Mouse (Mus musculus): ENCODE data around the gene Olfr1161. TPM values are rescaled to one million over a fixed set of nuclear protein-coding genes. Genes with fewer than 3 reads are reported as not detected.
"Not testable (repeated sequence)": the region's sequence is repeated elsewhere in the genome, so short reads cannot be mapped to it uniquely, and the experiment has no call there.

Gene Olfr1161
- total RNA-seq (2021), result not detected
- long read RNA-seq, experiment 1, result 0 reads
- long read RNA-seq, experiment 2, result 0 reads

DNA sequence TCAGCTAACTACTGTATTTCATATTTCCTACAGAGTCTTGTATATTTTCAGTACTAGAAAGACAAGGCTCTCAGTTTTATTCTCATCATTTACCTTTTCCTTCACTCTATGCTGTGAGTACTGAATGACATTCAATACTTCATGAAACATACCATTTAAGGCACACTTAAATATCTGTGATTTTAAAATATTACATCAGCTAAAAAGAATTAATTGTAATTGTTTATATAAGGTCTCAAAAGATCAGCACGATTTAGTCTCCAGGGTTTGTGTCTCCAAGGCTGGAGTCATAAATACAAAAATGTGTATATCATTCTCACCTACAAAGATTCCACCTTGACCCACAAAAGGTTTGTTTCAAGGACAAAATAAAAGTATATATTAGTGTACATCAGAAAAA is at the start of gene Olfr1161:
Gene Olfr1161, plus strand, starts transcription at position 301 of the 400 bp plus-strand sequence.
- not testable (repeated sequence) for DNase-seq (ENCODE audit: low spot score in 2 of 2)

DNA sequence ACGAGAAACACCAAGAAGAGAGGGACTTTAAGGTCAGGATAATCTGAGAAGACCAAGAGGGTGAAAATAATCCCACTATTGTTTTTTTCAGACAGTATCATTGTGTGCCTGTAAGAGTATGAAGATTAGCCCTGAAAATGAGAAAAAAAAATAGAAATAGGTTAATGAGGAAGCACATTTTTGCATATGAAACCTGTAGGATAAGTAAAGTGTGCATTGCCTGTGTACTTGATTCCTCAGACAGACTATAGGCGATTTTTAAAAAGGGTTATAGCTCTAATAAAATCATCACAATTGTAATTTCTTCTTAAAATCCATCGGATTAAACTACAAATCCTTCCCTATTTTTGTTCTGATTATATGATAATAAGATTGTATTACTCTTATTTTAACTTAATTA is 48.0 kb upstream of the Olfr1161 start, which contains the start of gene Olfr74:
Gene Olfr74, minus strand, starts transcription at position 101 of the 400 bp plus-strand sequence.
- no peak for DNase-seq (ENCODE audit: low spot score in 2 of 2)

DNA sequence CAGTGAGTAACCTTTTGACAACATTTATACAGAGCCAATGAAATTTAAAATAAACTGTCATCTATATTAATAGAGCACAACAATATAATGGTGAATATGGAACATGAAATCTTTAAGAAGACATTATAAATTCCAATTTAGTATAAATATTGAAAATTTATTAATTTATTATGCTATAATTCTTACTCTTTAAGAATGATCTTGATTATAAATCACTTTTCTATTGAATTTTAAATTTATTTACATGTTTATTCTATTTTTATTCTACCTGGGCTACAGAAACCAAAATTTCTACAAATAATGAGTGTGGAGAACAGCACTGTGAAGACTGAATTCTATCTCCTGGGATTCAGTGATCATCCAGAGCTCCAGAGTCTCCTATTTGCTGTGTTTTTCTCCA is 32.8 kb upstream of the Olfr1161 start, which contains the start of gene Olfr1158:
Gene Olfr1158, plus strand, starts transcription at position 301 of the 400 bp plus-strand sequence.
- no peak for DNase-seq (ENCODE audit: low spot score in 2 of 2)

DNA sequence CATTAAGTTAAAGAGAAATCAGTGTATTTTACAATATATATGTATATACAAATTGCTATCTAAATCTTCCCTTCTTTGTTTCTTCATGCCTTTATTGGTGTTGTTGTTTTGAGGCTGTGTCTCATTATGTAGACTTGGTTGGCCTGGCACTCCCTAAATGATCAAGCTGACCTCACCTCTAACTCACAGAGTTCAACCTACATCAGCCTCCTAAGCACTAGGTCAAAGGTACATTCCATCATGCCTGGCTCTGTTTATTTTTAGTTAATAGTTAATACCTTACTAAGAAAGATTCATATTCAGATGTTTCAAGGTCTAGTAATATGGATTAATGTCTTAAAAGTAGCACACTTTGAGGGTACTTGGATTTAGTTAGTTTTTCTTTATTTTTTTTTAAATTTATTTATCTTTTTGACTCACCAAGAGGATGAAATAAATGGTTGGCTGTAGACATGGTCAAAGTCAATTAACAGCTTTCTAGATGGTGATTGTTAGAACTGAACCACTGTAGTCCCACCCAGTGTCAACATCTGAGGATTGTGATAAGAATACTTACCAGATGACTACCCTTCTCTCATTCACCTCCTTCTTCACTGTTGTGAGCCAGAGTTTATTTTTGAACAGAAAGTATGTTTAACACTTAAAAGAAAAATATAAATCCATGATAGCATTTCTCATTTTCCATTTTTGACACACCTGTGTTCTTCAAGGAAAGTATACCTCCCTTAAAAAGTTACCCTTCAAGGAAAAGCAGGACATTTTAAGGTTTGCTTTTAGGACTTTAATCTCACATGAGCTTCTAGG is 14.9 kb upstream of the Olfr1161 start, which contains the start of gene Olfr1160:
Gene Olfr1160, minus strand, starts transcription at position 754 of the 804 bp plus-strand sequence.
- DNase-seq (ENCODE audit: low spot score in 2 of 2), result no peak

DNA sequence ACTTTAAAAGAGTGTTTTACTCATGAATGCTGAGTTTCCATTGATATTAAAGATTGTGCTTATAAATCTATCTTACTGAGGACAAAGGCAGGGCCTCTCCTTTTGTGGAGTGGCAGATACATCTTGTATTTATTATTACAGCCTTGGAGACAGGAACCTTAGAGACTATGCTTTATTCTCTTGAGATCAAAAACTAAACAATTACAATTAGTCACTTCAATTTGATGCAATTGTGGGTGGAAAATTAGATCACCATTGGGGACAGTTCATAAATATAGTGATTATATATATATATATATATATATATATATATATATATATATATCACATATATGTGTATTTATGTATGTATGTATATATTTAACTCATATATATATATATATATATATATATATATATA is 15.0 kb downstream of the Olfr1161 start, which contains the start of gene Olfr73:
Gene Olfr73, minus strand, starts transcription at position 101 of the 400 bp plus-strand sequence.
- DNase-seq (ENCODE audit: low spot score in 2 of 2), result no peak

DNA sequence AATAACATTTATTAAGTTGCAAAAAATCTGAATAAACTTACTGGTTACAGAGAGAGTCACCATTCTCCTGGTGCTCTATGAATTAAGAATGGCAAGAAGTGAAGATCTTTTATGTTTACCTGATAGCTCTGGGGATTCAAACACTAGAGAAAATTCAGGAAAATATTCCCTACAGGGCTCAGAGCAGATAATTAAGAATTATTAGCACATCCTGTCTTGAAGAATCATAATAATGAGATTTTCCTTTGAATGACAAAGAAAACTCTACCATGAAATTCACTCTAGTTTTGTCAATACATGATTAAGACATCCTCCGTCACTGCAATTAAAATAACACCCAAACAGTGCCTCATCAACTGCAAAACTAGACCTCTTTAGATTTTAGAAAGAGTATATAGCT is 28.5 kb downstream of the Olfr1161 start, which contains the start of gene Olfr1162:
Gene Olfr1162, minus strand, starts transcription at position 101 of the 400 bp plus-strand sequence.
- DNase-seq (ENCODE audit: low spot score in 2 of 2), result no peak

DNA sequence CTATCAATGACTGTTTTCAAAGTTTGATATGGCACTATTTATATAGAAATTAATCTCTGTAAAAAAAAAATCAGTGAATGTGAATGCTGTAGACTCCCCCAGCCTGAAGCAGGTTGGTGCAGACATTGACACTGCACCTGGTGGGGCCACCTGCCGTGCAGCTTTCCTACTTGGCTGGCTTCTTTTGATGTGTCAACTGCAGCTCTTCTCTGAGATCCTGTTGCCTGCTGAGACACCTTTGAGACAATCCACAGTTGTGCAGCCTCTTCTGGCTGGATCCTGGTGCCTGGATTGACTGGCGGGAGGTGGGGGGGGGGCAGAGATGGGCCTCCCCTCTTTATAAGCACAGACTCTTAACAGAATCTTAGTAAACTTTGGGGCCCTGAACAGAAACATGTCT is 41.0 kb downstream of the Olfr1161 start:
- DNase-seq (ENCODE audit: low spot score in 2 of 2), result no peak

DNA sequence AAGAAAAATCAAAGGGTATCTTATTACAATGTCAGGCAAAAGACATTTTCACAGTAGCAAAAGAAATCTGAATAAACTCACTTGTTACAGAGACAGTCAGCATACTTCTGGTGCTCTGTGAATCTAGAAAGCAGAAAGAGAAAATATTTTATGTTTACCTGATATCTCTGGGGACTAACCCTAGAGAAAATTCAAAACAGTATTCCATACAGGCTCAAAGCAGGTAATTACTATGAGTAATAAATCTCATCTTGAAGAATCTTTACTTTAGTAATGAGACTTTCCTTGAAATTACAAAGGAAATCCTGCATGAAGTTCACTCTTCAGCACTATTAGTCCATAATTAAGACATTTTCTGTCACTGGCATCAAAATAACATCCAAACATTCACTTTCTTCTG is 49.2 kb downstream of the Olfr1161 start, which contains the start of gene Olfr1163:
Gene Olfr1163, minus strand, starts transcription at position 101 of the 400 bp plus-strand sequence.
- DNase-seq (ENCODE audit: low spot score in 2 of 2), result no peak

Other genes starting within 250 kb of the Olfr1161 start
- not detected for gene Olfr152, start 243.3 kb upstream of the Olfr1161 start, total RNA-seq (2021)
- not detected for gene Olfr1143, start 222.2 kb upstream of the Olfr1161 start, total RNA-seq (2021)
- gene Olfr1145, start 213.0 kb upstream of the Olfr1161 start, total RNA-seq (2021), result not detected
- not detected for gene Olfr1148, start 192.2 kb upstream of the Olfr1161 start, total RNA-seq (2021)
- gene Olfr1150-ps1, start 178.8 kb upstream of the Olfr1161 start, total RNA-seq (2021), result not detected
- gene Olfr1151, start 166.9 kb upstream of the Olfr1161 start, total RNA-seq (2021), result not detected
- gene Olfr1152, start 156.3 kb upstream of the Olfr1161 start, total RNA-seq (2021), result not detected
- not detected for gene Olfr1153, start 127.8 kb upstream of the Olfr1161 start, total RNA-seq (2021)
- gene Olfr1154, start 117.6 kb upstream of the Olfr1161 start, total RNA-seq (2021), result not detected
- not detected for gene Olfr1155, start 77.6 kb upstream of the Olfr1161 start, total RNA-seq (2021)
- gene Olfr1156, start 69.7 kb upstream of the Olfr1161 start, total RNA-seq (2021), result not detected
- not detected for gene Olfr1157, start 54.5 kb upstream of the Olfr1161 start, total RNA-seq (2021)
- not detected for gene Olfr74, start 48.1 kb upstream of the Olfr1161 start, total RNA-seq (2021)
- not detected for gene Olfr1158, start 32.7 kb upstream of the Olfr1161 start, total RNA-seq (2021)
- not detected for gene Olfr1160, start 14.5 kb upstream of the Olfr1161 start, total RNA-seq (2021)
- gene Olfr73, start 14.9 kb downstream of the Olfr1161 start, total RNA-seq (2021), result not detected
- not detected for gene Olfr1162, start 28.4 kb downstream of the Olfr1161 start, total RNA-seq (2021)
- not detected for gene Olfr1163, start 49.1 kb downstream of the Olfr1161 start, total RNA-seq (2021)
- gene Olfr1164, start 71.2 kb downstream of the Olfr1161 start, total RNA-seq (2021), result not detected
- gene Olfr1166, start 105.5 kb downstream of the Olfr1161 start, total RNA-seq (2021), result not detected
- gene Olfr1167, start 132.4 kb downstream of the Olfr1161 start, total RNA-seq (2021), result not detected
- not detected for gene Olfr1168, start 159.1 kb downstream of the Olfr1161 start, total RNA-seq (2021)
- not detected for gene Olfr1170, start 205.6 kb downstream of the Olfr1161 start, total RNA-seq (2021)